Mouse (Mus musculus): ENCODE measurements around the gene Gnb2.

DNA sequence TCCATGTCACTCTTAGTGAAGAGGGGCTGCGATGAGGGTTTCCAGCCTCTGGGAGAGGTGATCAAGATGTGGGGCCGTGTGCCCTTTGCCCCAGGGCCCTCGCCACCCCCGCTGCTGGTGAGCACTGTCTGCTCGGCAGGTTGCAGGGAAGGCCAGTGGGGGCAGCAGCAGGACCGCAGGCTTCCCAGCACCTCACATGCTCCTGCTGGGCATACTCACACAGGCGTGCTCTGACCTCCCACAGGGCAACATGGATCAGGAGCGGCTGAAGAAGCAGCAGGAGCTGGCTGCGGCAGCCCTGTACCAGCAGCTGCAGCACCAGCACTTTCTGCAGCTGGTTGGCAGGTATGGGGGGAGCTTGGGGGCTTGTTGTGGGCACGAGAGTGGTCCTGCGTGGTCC is 10.6 kb downstream of the Gnb2 start:
- TF ChIP-seq CTCF (IDR thresholded peaks at IDR 0.05; ENCODE audit: low read depth) (no peak), EP300 (IDR thresholded peaks at IDR 0.05; ENCODE audit: low read depth) (no peak)

Measured in liver, postnatal 0 days (tissue).